Mouse (Mus musculus) small intestine, adult 10 weeks (tissue): Measurements from ENCODE around the gene Olfr30. TPM values are rescaled to one million over a fixed set of nuclear protein-coding genes. Genes with fewer than 3 reads are reported as not detected.

Experiments used
- polyA plus RNA-seq: library from polyadenylated mRNA; stranded (reverse); fragments of 350-450 nt; fragmentation: Illumina TruSeq; extraction: RNeasy Lipid Tissue Mini Kit (QIAGEN cat#74804); gene quantifications from one replicate; pipeline ENCODE4 v1.2.3, GENCODE M21; 2014; ENCODE audit warnings: low replicate concordance

The Olfr30 gene
- not detected for polyA plus RNA-seq

GRCm38 (mm10) chr11:58462170-58462569, at the start of gene Olfr30:
Olfr30 (minus strand) TSS chr11:58462270.

GRCm38 (mm10) chr11:58502472-58502871, 40.4 kb upstream of the Olfr30 start, which contains the start of gene Olfr331:
Olfr331 (minus strand) TSS chr11:58502572.

DNA sequence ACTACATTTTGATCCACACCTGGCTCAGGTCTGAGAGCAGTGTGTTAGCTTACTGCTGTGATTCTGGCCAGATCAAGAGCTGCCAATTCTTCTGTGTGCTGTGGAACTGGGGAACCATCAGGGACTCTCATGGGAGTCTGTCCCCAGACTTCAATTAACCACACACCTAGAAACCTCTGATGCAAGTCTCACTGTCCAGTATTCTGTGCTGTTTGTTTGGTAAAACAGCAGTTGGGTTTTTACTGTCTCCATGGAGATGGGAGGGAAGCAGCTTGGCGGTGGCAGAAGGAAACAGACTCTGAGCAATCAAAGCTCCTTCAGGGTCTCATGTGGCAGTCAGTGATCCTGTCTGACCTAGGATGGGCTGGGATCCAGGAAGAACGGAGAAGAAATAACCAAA, 30.4 kb upstream of the Olfr30 start, which contains the start of gene Olfr332:
Olfr332 (minus strand) TSS at position 101 of the 400 bp plus-strand sequence.

GRCm38 (mm10) chr11:58452759-58453158, 9.3 kb downstream of the Olfr30 start, which contains the start of gene Lypd9:
Lypd9 (minus strand) TSS chr11:58452923.

DNA sequence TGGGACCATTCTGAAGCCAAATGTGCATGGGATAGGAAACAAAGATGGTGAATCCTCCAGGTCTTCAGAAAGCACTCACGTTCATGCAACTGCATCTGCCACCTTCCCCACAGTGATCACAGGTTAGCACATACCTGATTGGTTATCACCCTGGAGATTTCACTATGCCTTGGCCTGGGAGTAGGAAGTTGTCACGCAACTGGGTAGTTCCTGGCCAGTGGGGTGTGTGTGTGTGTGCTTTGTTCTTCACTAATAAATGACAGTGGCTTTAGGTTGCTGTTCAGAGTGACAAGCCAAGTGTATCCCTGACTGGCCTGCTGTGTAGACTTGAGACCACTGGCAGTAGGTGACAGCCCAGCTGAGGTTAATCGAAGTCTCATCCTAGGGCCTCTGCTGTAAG, 29.8 kb downstream of the Olfr30 start, which contains the start of gene Gm12253:
Gm12253 (plus strand) TSS at position 301 of the 400 bp plus-strand sequence.

DNA sequence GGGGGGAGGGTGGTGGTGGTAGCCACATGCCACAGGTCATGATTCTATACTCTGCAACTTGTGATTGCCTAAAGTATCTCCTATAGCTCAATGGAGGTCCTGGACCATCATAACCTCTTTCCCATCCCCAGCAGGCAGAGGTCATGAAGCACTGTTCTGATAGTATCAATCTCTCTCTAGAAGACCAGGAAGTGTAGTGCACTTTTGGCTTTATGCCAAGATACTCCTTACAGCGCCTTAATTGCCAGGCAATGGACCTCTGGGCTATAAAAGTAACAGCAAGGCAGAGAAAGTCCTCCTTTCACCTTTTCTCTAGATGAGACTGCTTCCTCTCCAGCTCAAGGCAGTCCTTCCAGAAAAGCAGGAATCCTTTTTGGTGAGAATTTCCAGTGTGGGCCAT, 41.3 kb downstream of the Olfr30 start, which contains the start of gene 1810065E05Rik:
1810065E05Rik (plus strand) TSS at position 297 of the 400 bp plus-strand sequence.

Other genes starting within 250 kb of the Olfr30 start
- gene 4930438A08Rik, start 187.5 kb downstream of the Olfr30 start, polyA plus RNA-seq: not detected
- 0.59 TPM for gene Zfp692, start 155.2 kb downstream of the Olfr30 start, polyA plus RNA-seq
- 52.8 TPM for gene Zfp672, start 131.9 kb downstream of the Olfr30 start, polyA plus RNA-seq
- gene Sh3bp5l, start 131.5 kb downstream of the Olfr30 start, polyA plus RNA-seq: 0.63 TPM
- 654 TPM for gene Lypd8, start 83.2 kb downstream of the Olfr30 start, polyA plus RNA-seq
- 0.52 TPM for gene 1810065E05Rik, start 41.2 kb downstream of the Olfr30 start, polyA plus RNA-seq
- not detected for gene Gm12253, start 29.7 kb downstream of the Olfr30 start, polyA plus RNA-seq
- not detected for gene Lypd9, start 9.3 kb downstream of the Olfr30 start, polyA plus RNA-seq
- gene Olfr332, start 30.3 kb upstream of the Olfr30 start, polyA plus RNA-seq: not detected
- gene Olfr331, start 40.3 kb upstream of the Olfr30 start, polyA plus RNA-seq: not detected
- not detected for gene Olfr330, start 72.6 kb upstream of the Olfr30 start, polyA plus RNA-seq
- not detected for gene Olfr329-ps, start 84.2 kb upstream of the Olfr30 start, polyA plus RNA-seq
- gene Olfr328, start 93.4 kb upstream of the Olfr30 start, polyA plus RNA-seq: not detected
- not detected for gene Olfr224, start 108.3 kb upstream of the Olfr30 start, polyA plus RNA-seq
- not detected for gene Olfr325, start 115.5 kb upstream of the Olfr30 start, polyA plus RNA-seq
- not detected for gene Olfr324, start 132.8 kb upstream of the Olfr30 start, polyA plus RNA-seq
- 1,849 TPM for gene 2210407C18Rik, start 153.8 kb upstream of the Olfr30 start, polyA plus RNA-seq
- gene Olfr323, start 168.2 kb upstream of the Olfr30 start, polyA plus RNA-seq: not detected
- not detected for gene Trim58, start 178.2 kb upstream of the Olfr30 start, polyA plus RNA-seq
- gene Olfr322, start 196.5 kb upstream of the Olfr30 start, polyA plus RNA-seq: not detected
- not detected for gene Olfr320, start 218.8 kb upstream of the Olfr30 start, polyA plus RNA-seq
- not detected for gene Olfr319, start 236.9 kb upstream of the Olfr30 start, polyA plus RNA-seq